Mouse (Mus musculus) kidney, embryonic 15.5 days (tissue): ENCODE measurements around the gene Mark3. TPM values are rescaled to one million over a fixed set of nuclear protein-coding genes. Genes with fewer than 3 reads are reported as not detected.

Experiments
- ATAC-seq: fragments of 200-750 bp; cut with Nextera tagmentation; replicated peaks from 2 replicates; pipeline ENCODE4 v1.8.0; 2017; ENCODE audit warnings: moderate TSS enrichment; ENCODE audit not compliant: low FRiP score
- H3K27ac ChIP-seq: fragments of 300-500 bp; sonication (generic); 2 replicates; pipeline ENCODE4 v1.5.1; 2015; ENCODE audit warnings: mild to moderate bottlenecking, inconsistent platforms
- H3K27me3 ChIP-seq: fragments of 300-500 bp; sonication (generic); 2 replicates; pipeline ENCODE4 v1.6.1; 2015; ENCODE audit warnings: inconsistent platforms
- H3K36me3 ChIP-seq: fragments of 300-500 bp; sonication (generic); 2 replicates; pipeline ENCODE4 v1.6.1; 2015; ENCODE audit warnings: inconsistent platforms
- H3K4me1 ChIP-seq: fragments of 300-500 bp; sonication (generic); 2 replicates; pipeline ENCODE4 v1.6.1; 2015; ENCODE audit warnings: inconsistent platforms
- H3K4me2 ChIP-seq: fragments of 300-500 bp; sonication (generic); 2 replicates; pipeline ENCODE4 v1.6.1; 2015; ENCODE audit warnings: moderate library complexity, mild to moderate bottlenecking, inconsistent platforms
- H3K4me3 ChIP-seq: fragments of 300-500 bp; sonication (generic); replicated peaks from 2 replicates; pipeline ENCODE4 v1.5.1; 2015; ENCODE audit warnings: mild to moderate bottlenecking, inconsistent platforms
- H3K9ac ChIP-seq: fragments of 300-500 bp; sonication (generic); 2 replicates; pipeline ENCODE4 v1.6.1; 2015; ENCODE audit warnings: mild to moderate bottlenecking, inconsistent platforms
- H3K9me3 ChIP-seq: fragments of 300-500 bp; sonication (generic); replicated peaks from 2 replicates; pipeline ENCODE4 v1.6.1; 2016; ENCODE audit warnings: inconsistent platforms
- WGBS: fragments of 180-500 bp; shearing (Covaris S2); methylation state at CpG from one replicate; pipeline ENCODE4 v1.1.7; 2015; ENCODE audit warnings: mixed read lengths; 5-methylcytosine and 5-hydroxymethylcytosine counted together
- polyA plus RNA-seq: library from polyadenylated mRNA; unstranded; fragments of >200 nt; fragmentation: Nextera tagmentation; extraction: Ambion mirVana; gene quantifications from 2 replicates; pipeline ENCODE4 v1.2.1, GENCODE M21; 2015

Gene Mark3
- polyA plus RNA-seq, 1 experiment from 2014 or later, result 50.3 TPM

DNA sequence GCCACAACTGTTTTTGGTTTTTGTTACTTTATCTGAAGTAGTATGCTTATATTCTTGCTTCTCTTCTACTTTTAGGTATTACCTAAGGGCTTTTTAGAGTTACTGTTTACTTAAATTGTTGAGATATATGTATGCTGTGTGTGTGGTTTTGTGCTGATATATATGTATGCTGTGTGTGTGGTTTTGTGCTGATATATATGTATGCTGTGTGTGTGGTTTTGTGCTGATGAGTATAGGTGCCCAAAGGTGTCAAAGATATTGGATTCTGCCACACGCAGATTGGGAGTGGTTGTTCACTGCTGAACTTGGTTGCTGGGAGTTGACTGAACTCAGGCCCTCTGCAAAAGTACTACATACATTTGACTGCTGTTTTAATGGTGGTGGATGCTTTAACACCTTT, 24.6 kb downstream of the Mark3 start:
- H3K27ac ChIP-seq, result no peak overlapping the region
- H3K4me2 ChIP-seq, result no peak overlapping the region
- H3K9me3 ChIP-seq, result no peaks in the 10 kb centered on the region
- H3K9ac ChIP-seq, result no peak overlapping the region
- 97% methylated on average over 1 of the region's 1 CpGs for WGBS
- H3K4me1 ChIP-seq, result no peaks in the 10 kb centered on the region
- ATAC-seq, result no peak
- no peaks in the 10 kb centered on the region for H3K27me3 ChIP-seq
- peaks cover 90% of the 10 kb centered on the region for H3K36me3 ChIP-seq
- no peak overlapping the region for H3K4me3 ChIP-seq

DNA sequence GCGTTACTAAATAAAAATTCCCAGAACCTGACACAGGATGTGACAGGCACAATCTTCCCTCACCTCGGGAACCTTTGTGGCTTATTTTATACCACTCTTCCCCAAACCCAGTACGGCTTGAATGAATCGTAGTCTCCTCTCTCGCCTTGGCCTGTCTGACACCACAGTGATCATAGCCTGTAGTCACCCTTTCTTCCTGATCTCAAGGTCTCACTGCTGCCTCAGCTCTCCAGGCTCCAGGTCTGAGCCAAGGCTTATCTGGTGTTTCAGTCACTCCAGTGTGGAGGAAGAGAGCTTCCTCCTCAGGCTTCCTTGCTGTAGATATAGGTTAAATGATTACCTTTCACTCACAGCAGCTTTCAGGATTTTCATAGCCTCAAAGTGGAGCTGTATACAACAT, 25.3 kb downstream of the Mark3 start:
- H3K27ac ChIP-seq, result no peak overlapping the region
- H3K27me3 ChIP-seq, result no peaks in the 10 kb centered on the region
- peaks cover 86% of the 10 kb centered on the region for H3K36me3 ChIP-seq
- no peak overlapping the region for H3K9ac ChIP-seq
- ATAC-seq, result no peak
- no peaks in the 10 kb centered on the region for H3K9me3 ChIP-seq
- H3K4me1 ChIP-seq, result no peaks in the 10 kb centered on the region
- H3K4me3 ChIP-seq, result no peak overlapping the region
- 82% methylated on average over 5 of the region's 5 CpGs for WGBS
- H3K4me2 ChIP-seq, result no peak overlapping the region

DNA sequence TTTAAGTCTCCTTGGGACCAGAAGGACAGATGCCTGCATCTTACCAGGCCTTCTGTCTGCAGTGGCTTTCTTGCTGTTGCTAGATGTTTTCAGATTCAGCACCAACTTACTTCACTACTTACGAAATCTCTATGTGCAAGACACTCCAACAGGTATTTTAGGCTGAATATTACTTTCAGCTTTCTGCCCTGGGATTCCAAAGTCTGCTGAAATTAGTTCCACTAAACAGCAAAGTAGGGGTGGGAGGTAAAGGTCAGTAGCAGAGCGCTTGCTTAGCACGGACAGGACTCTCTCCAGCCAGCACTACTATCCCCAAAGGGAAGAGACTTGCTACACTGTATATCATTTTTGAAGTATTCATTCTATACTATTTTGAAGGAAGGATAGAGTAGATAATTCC, 29.5 kb downstream of the Mark3 start:
- H3K9me3 ChIP-seq, result no peaks in the 10 kb centered on the region
- no peaks in the 10 kb centered on the region for H3K27me3 ChIP-seq
- H3K9ac ChIP-seq, result no peak overlapping the region
- no peak overlapping the region for H3K4me3 ChIP-seq
- ATAC-seq, result no peak
- no peak overlapping the region for H3K4me2 ChIP-seq
- H3K36me3 ChIP-seq, result peaks cover 78% of the 10 kb centered on the region
- WGBS, result 86% methylated on average over 3 of the region's 3 CpGs
- no peak overlapping the region for H3K27ac ChIP-seq
- H3K4me1 ChIP-seq, result no peaks in the 10 kb centered on the region

DNA sequence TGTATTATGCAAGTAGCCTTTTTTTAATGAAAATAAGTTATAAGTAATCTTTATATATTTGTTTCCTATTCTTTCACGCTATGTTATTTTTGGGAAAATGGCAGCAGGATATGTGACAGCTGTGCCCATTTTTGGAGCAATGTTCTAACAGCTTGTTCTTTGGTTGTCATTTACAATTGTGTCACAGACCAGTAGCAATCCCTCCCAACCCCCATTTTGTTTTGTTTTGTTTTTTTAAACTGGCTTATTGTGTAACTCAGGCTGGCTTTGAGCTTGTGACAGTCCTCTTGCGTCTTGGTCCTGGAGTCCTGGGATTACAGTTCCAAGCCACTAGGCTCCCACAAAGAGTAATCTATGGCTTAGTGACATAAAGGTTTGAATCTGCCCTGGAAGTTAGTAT, 31.3 kb downstream of the Mark3 start:
- Histone ChIP-seq H3K9ac (no peak overlapping the region), H3K4me3 (no peak overlapping the region), H3K9me3 (no peaks in the 10 kb centered on the region), H3K4me2 (no peak overlapping the region), H3K4me1 (no peaks in the 10 kb centered on the region), H3K36me3 (peaks cover 69% of the 10 kb centered on the region), H3K27me3 (no peaks in the 10 kb centered on the region), H3K27ac (no peak overlapping the region)
- 95% methylated on average over 2 of the region's 2 CpGs for WGBS
- ATAC-seq, result no peak

- WGBS, result 73% methylated on average over 5 of the region's 5 CpGs
- Histone ChIP-seq H3K36me3 (peaks cover 71% of the 10 kb centered on the region), H3K9ac (no peak overlapping the region), H3K9me3 (no peaks in the 10 kb centered on the region), H3K27me3 (no peaks in the 10 kb centered on the region), H3K4me3 (no peak overlapping the region), H3K4me2 (no peak overlapping the region), H3K4me1 (no peaks in the 10 kb centered on the region), H3K27ac (no peak overlapping the region)
- no peak for ATAC-seq
These were observed 33.7 kb downstream of the Mark3 start for GRCm38 (mm10) chr12:111608015-111608414.

- WGBS, result 89% methylated on average over 5 of the region's 5 CpGs
- no peaks in the 10 kb centered on the region for H3K9me3 ChIP-seq
These were observed 40.3 kb downstream of the Mark3 start for GRCm38 (mm10) chr12:111614475-111615141.

DNA sequence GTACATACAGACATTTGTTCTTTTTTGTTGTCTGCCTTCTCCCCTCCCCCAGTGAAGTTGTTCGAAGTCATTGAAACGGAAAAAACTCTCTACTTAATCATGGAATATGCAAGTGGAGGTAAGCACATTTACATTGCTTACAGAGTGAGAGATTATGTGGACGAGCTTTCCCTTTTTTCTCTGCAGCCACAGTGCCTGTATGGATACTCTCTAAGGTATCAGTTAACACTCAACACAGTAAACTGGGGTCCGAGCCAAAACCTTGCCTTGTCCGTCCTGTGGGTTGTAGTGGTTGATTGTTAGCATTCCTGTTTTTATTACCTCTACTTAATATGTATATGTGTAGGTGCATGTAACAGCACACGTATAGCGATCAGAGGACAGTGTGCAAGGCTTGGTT, 43.9 kb downstream of the Mark3 start:
- H3K9ac ChIP-seq, result no peak overlapping the region
- no peaks in the 10 kb centered on the region for H3K9me3 ChIP-seq
- H3K27ac ChIP-seq, result 0 out of 2 replicates have a peak overlapping the region, but pooled peaks have one; percentile 37
- ATAC-seq, result no peak
- peaks cover 76% of the 10 kb centered on the region for H3K36me3 ChIP-seq
- no peaks in the 10 kb centered on the region for H3K27me3 ChIP-seq
- H3K4me1 ChIP-seq, result no peaks in the 10 kb centered on the region
- no peak overlapping the region for H3K4me3 ChIP-seq
- WGBS, result 86% methylated on average over 7 of the region's 7 CpGs
- H3K4me2 ChIP-seq, result no peak overlapping the region

More at GRCm38 (mm10) chr12:111614475-111615141, 40.3 kb downstream of the Mark3 start:
- no peak for ATAC-seq
- H3K27me3 ChIP-seq, result no peaks in the 10 kb centered on the region
- no peak overlapping the region for H3K4me2 ChIP-seq
- no peak overlapping the region for H3K4me3 ChIP-seq
- peaks cover 78% of the 10 kb centered on the region for H3K36me3 ChIP-seq
- H3K4me1 ChIP-seq, result no peaks in the 10 kb centered on the region
- H3K27ac ChIP-seq, result no peak overlapping the region
- no peak overlapping the region for H3K9ac ChIP-seq

GRCm38 (mm10) chr12:111648061-111648645, 73.8 kb downstream of the Mark3 start:
- no peaks in the 10 kb centered on the region for H3K27me3 ChIP-seq
- H3K4me1 ChIP-seq, result no peaks in the 10 kb centered on the region
- no peak overlapping the region for H3K4me3 ChIP-seq
- 60% methylated on average over 6 of the region's 6 CpGs for WGBS
- no peak overlapping the region for H3K4me2 ChIP-seq
- H3K9ac ChIP-seq, result no peak overlapping the region
- H3K27ac ChIP-seq, result no peak overlapping the region
- peaks cover 96% of the 10 kb centered on the region for H3K36me3 ChIP-seq
- H3K9me3 ChIP-seq, result no peaks in the 10 kb centered on the region
- no peak; the same call in 1 of the 2 replicates for ATAC-seq

DNA sequence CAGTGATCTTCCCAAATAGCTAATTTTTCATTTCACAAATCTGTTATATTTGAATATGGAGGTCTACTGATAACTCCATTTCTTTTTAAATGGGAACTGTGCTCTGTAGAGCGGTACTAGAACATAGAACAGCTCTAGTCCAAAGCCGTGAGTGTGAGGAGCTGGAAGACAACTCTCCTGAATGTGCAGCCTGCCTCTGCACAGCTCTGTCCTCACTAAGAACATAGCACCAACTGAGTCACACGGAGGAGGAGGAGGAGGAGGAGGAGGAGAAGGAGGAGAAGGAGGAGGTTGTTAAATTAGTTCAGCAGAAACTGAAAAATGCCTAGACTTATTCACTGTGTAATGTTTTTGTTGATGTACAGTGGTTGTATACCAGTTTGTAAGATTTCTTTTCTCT, 78.6 kb downstream of the Mark3 start:
- Histone ChIP-seq H3K36me3 (peaks cover 92% of the 10 kb centered on the region), H3K4me2 (no peak overlapping the region), H3K4me1 (no peaks in the 10 kb centered on the region), H3K9ac (no peak overlapping the region), H3K4me3 (no peak overlapping the region), H3K27me3 (no peaks in the 10 kb centered on the region), H3K27ac (no peak overlapping the region), H3K9me3 (no peaks in the 10 kb centered on the region)
- 87% methylated on average over 3 of the region's 3 CpGs for WGBS
- ATAC-seq, result no peak

DNA sequence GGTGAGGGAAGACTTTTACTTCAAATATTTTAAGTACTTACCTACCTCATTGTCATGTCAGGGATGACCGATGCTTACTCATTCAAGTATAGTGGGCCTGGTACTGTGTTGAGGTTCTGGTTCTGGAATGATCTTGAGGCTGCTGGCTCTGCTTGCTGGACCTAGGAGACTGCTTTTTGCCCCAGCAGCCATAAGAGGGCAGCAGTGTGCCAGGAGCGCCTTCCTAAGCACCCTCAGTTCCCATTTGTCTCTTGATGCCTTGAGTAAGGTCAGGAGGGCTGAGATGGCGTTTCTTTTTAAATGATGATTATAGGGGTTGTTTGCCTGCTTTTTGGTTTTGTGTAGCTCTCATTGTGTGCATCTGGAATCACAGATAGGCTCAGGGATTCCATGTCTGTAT, 79.1 kb downstream of the Mark3 start:
- no peaks in the 10 kb centered on the region for H3K4me1 ChIP-seq
- no peaks in the 10 kb centered on the region for H3K27me3 ChIP-seq
- H3K36me3 ChIP-seq, result peaks cover 90% of the 10 kb centered on the region
- no peak overlapping the region for H3K27ac ChIP-seq
- ATAC-seq, result no peak
- H3K9me3 ChIP-seq, result no peaks in the 10 kb centered on the region
- H3K4me2 ChIP-seq, result no peak overlapping the region
- no peak overlapping the region for H3K4me3 ChIP-seq
- 32% methylated on average over 3 of the region's 3 CpGs for WGBS
- no peak overlapping the region for H3K9ac ChIP-seq

DNA sequence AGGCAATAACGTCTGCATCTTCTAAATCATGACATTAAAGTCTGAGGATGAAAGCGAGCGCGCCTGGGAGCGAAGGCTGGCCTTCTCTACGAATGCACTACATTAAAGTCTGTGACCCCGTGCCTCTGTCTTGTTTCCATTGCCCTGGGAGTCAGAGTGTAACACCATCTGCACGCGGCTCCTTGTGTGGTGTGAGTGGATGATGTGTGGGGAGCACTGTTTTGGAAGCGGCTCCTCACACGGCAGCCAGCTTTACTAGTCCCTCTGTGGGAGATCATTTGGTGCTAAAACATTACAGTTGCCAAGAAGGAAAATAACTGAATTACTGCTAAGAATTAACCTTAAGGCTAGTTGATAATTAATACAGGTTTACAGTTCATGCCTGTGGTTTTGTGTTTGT, 81.4 kb downstream of the Mark3 start:
- Histone ChIP-seq H3K27me3 (no peaks in the 10 kb centered on the region), H3K4me2 (no peak overlapping the region), H3K4me1 (no peaks in the 10 kb centered on the region), H3K9me3 (no peaks in the 10 kb centered on the region), H3K9ac (no peak overlapping the region), H3K36me3 (peaks cover 90% of the 10 kb centered on the region), H3K27ac (no peak overlapping the region), H3K4me3 (no peak overlapping the region)
- 81% methylated on average over 11 of the region's 11 CpGs for WGBS
- no peak for ATAC-seq

- Histone ChIP-seq H3K9ac (no peak overlapping the region), H3K4me2 (no peak overlapping the region), H3K27ac (no peak overlapping the region), H3K36me3 (peaks cover 74% of the 10 kb centered on the region), H3K4me1 (peaks cover 14% of the 10 kb centered on the region), H3K27me3 (no peaks in the 10 kb centered on the region), H3K4me3 (no peak overlapping the region), H3K9me3 (no peaks in the 10 kb centered on the region)
- WGBS, result 96% methylated on average over 4 of the region's 4 CpGs
- no peak for ATAC-seq
These were observed 85.0 kb downstream of the Mark3 start for GRCm38 (mm10) chr12:111659331-111659730.

DNA sequence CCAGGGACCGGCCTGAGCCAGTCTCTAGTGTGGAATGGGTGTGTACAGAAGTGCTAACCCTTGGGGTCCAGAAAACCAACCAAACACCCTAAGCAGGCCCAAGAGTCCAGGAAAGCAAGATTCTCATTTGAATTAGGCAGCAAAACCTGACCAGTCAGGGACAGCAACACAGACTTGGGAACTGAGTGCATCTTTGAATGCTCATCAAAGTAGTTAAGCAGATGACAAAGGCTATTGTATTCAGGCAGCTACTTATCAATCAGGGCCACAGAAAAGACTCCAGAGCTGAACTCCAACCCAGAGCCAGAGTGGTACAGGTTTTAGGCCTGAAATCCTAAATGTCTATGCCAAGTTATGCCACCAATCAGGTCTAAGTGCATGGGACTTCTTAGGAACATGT, 86.3 kb downstream of the Mark3 start:
- ATAC-seq, result no peak
- WGBS, result 92% methylated on average over 1 of the region's 1 CpGs

More for the DNA sequence above, 86.3 kb downstream of the Mark3 start:
- no peak overlapping the region for H3K9ac ChIP-seq
- no peaks in the 10 kb centered on the region for H3K27me3 ChIP-seq
- no peak overlapping the region for H3K4me3 ChIP-seq
- peaks cover 61% of the 10 kb centered on the region for H3K36me3 ChIP-seq
- H3K4me1 ChIP-seq, result peaks cover 25% of the 10 kb centered on the region
- H3K27ac ChIP-seq, result no peak overlapping the region
- H3K9me3 ChIP-seq, result no peaks in the 10 kb centered on the region
- H3K4me2 ChIP-seq, result no peak overlapping the region
